Mouse (Mus musculus) cortical plate, adult 2 months (tissue): ENCODE data around the gene Rbm34.

Source experiments
- CTCF ChIP-seq: fragments of 200-500 bp; IDR thresholded peaks from 2 replicates; pipeline ENCODE4 v1.5.1; 2011; ENCODE audit warnings: mild to moderate bottlenecking, control low read depth, low read length; ENCODE audit not compliant: insufficient read depth; ENCODE audit errors: extremely low read depth
- POLR2A ChIP-seq: fragments of 200-500 bp; IDR thresholded peaks from 2 replicates; pipeline ENCODE4 v1.6.1; 2011; ENCODE audit warnings: mild to moderate bottlenecking, low read length, control low read depth; ENCODE audit not compliant: insufficient read depth; ENCODE audit errors: extremely low read depth

- TF ChIP-seq CTCF (peak; percentile 52), POLR2A (no peak)
Observed at GRCm38 (mm10) chr8:126935932-126936331, 34.9 kb downstream of the Rbm34 start.
